Mouse (Mus musculus) kidney, embryonic 14.5 days (tissue): ENCODE measurements around the gene H13. TPM values are rescaled to one million over a fixed set of nuclear protein-coding genes. Genes with fewer than 3 reads are reported as not detected.

Source experiments
- ATAC-seq: fragments of 200-750 bp; cut with Nextera tagmentation; 2 replicates; pipeline ENCODE4 v1.8.0; 2017; ENCODE audit warnings: moderate number of reproducible peaks, mild to moderate bottlenecking, moderate TSS enrichment, moderate library complexity; ENCODE audit not compliant: low FRiP score, low TSS enrichment
- H3K27ac ChIP-seq: fragments of 300-500 bp; sonication (generic); 2 replicates; pipeline ENCODE4 v1.5.1; 2014; ENCODE audit warnings: low read depth, mild to moderate bottlenecking, low read length, moderate library complexity, mixed read lengths
- H3K27me3 ChIP-seq: fragments of 300-500 bp; sonication (generic); 2 replicates; pipeline ENCODE4 v1.6.1; 2014; ENCODE audit warnings: mild to moderate bottlenecking, low read length; ENCODE audit not compliant: control insufficient read depth, insufficient read depth
- H3K36me3 ChIP-seq: fragments of 300-500 bp; sonication (generic); 2 replicates; pipeline ENCODE4 v1.6.1; 2014; ENCODE audit warnings: low read length, mixed read lengths; ENCODE audit not compliant: control insufficient read depth, insufficient read depth
- H3K4me1 ChIP-seq: fragments of 300-500 bp; sonication (generic); 2 replicates; pipeline ENCODE4 v1.6.1; 2014; ENCODE audit warnings: low read length, mixed read lengths; ENCODE audit not compliant: control insufficient read depth, insufficient read depth
- H3K4me2 ChIP-seq: fragments of 300-500 bp; sonication (generic); replicated peaks from 2 replicates; pipeline ENCODE4 v1.6.1; 2014; ENCODE audit warnings: low read depth, mild to moderate bottlenecking, low read length
- H3K4me3 ChIP-seq: fragments of 300-500 bp; sonication (generic); 2 replicates; pipeline ENCODE4 v1.5.1; 2014; ENCODE audit warnings: mild to moderate bottlenecking, low read length
- H3K9ac ChIP-seq: fragments of 300-500 bp; sonication (generic); 2 replicates; pipeline ENCODE4 v1.6.1; 2014; ENCODE audit warnings: low read depth, mild to moderate bottlenecking, low read length, moderate library complexity
- H3K9me3 ChIP-seq: fragments of 300-500 bp; sonication (generic); 2 replicates; pipeline ENCODE4 v1.6.1; 2016; ENCODE audit warnings: low read length; ENCODE audit not compliant: control insufficient read depth
- WGBS: fragments of 180-500 bp; shearing (Covaris S2); extraction: QIAGEN DNeasy Blood & Tissue Kit; methylation state at CpG from one replicate; pipeline ENCODE4 v1.1.7; 2014; 5-methylcytosine and 5-hydroxymethylcytosine counted together
- polyA plus RNA-seq: library from polyadenylated mRNA; unstranded; fragments of >200 nt; fragmentation: Nextera tagmentation; extraction: Ambion mirVana; gene quantifications from 2 replicates; pipeline ENCODE4 v1.2.1, GENCODE M21; 2014

Gene H13
- polyA plus RNA-seq, 1 experiment from 2014 or later, result 147 TPM

GRCm38 (mm10) chr2:152691564-152692217 lies 22.4 kb downstream of the H13 start:
- H3K36me3 ChIP-seq, result peaks cover 71% of the 10 kb centered on the region
- WGBS, result 71% methylated on average over 7 of the region's 7 CpGs
- H3K9ac ChIP-seq, result no peak overlapping the region
- peak overlapping the region; percentile 31; the same call in 1 of the 2 replicates for H3K27ac ChIP-seq
- no peaks in the 10 kb centered on the region for H3K27me3 ChIP-seq
- H3K4me2 ChIP-seq, result no peak overlapping the region
- no peak for ATAC-seq
- H3K4me3 ChIP-seq, result no peak overlapping the region
- no peaks in the 10 kb centered on the region; the same call in 1 of the 2 replicates for H3K9me3 ChIP-seq
- H3K4me1 ChIP-seq, result no peaks in the 10 kb centered on the region

- Histone ChIP-seq H3K4me3 (peak overlapping the region; percentile 7; the same call in 1 of the 2 replicates), H3K27me3 (no peaks in the 10 kb centered on the region), H3K4me2 (peak overlapping the region; percentile 12; the same call in 1 of the 2 replicates), H3K27ac (no peak overlapping the region), H3K4me1 (no peaks in the 10 kb centered on the region), H3K9ac (peak overlapping the region; percentile 24; the same call in 1 of the 2 replicates), H3K36me3 (peaks cover 69% of the 10 kb centered on the region), H3K9me3 (no peaks in the 10 kb centered on the region)
- 21% methylated on average over 9 of the region's 9 CpGs for WGBS
- ATAC-seq, result peak; percentile 37; the same call in 1 of the 2 replicates
Measured at GRCm38 (mm10) chr2:152693233-152693632, 24.0 kb downstream of the H13 start.

- no peaks in the 10 kb centered on the region for H3K4me1 ChIP-seq
- peaks cover 69% of the 10 kb centered on the region for H3K36me3 ChIP-seq
- no peak overlapping the region for H3K27ac ChIP-seq
- H3K4me2 ChIP-seq, result peak overlapping the region; percentile 12; the same call in 1 of the 2 replicates
- H3K27me3 ChIP-seq, result no peaks in the 10 kb centered on the region
- H3K9ac ChIP-seq, result peak overlapping the region; percentile 24
- 0 out of 2 replicates have a peak overlapping the region, but pooled peaks have one; percentile 7 for H3K4me3 ChIP-seq
- no peak for ATAC-seq
- 82% methylated on average over 13 of the region's 13 CpGs for WGBS
- H3K9me3 ChIP-seq, result no peaks in the 10 kb centered on the region
Measured at GRCm38 (mm10) chr2:152693735-152694134, 24.5 kb downstream of the H13 start.

- Histone ChIP-seq H3K4me3 (no peak overlapping the region), H3K27ac (no peak overlapping the region), H3K9me3 (no peaks in the 10 kb centered on the region), H3K4me2 (no peak overlapping the region), H3K36me3 (peaks cover 69% of the 10 kb centered on the region), H3K4me1 (no peaks in the 10 kb centered on the region), H3K27me3 (no peaks in the 10 kb centered on the region), H3K9ac (no peak overlapping the region)
- WGBS, result 59% methylated on average over 7 of the region's 7 CpGs
- ATAC-seq, result no peak
Measured at GRCm38 (mm10) chr2:152694708-152695107, 25.4 kb downstream of the H13 start.

GRCm38 (mm10) chr2:152696016-152696415 lies 26.8 kb downstream of the H13 start:
- H3K9me3 ChIP-seq, result peaks cover 3% of the 10 kb centered on the region; the same call in 1 of the 2 replicates
- H3K4me2 ChIP-seq, result no peak overlapping the region
- no peaks in the 10 kb centered on the region for H3K4me1 ChIP-seq
- H3K4me3 ChIP-seq, result no peak overlapping the region
- peaks cover 69% of the 10 kb centered on the region for H3K36me3 ChIP-seq
- H3K27me3 ChIP-seq, result no peaks in the 10 kb centered on the region
- 64% methylated on average over 10 of the region's 10 CpGs for WGBS
- no peak for ATAC-seq
- H3K27ac ChIP-seq, result no peak overlapping the region
- H3K9ac ChIP-seq, result peak overlapping the region; percentile 44; the same call in 1 of the 2 replicates

GRCm38 (mm10) chr2:152696476-152697164 lies 27.4 kb downstream of the H13 start:
- Histone ChIP-seq H3K9me3 (peaks cover 4% of the 10 kb centered on the region; the same call in 1 of the 2 replicates), H3K36me3 (peaks cover 75% of the 10 kb centered on the region), H3K4me3 (no peak overlapping the region), H3K27me3 (no peaks in the 10 kb centered on the region), H3K27ac (peak overlapping the region; percentile 13; the same call in 1 of the 2 replicates), H3K4me2 (no peak overlapping the region), H3K9ac (peak overlapping the region; percentile 44; the same call in 1 of the 2 replicates), H3K4me1 (no peaks in the 10 kb centered on the region)
- ATAC-seq, result peak; percentile 61
- WGBS, result 42% methylated on average over 20 of the region's 20 CpGs

- WGBS, result 89% methylated on average over 10 of the region's 10 CpGs
- no peak overlapping the region for H3K4me3 ChIP-seq
Measured at GRCm38 (mm10) chr2:152700138-152700537, 30.9 kb downstream of the H13 start.

GRCm38 (mm10) chr2:152700725-152701124 lies 31.5 kb downstream of the H13 start:
- Histone ChIP-seq H3K4me3 (no peak overlapping the region), H3K9me3 (peaks cover 4% of the 10 kb centered on the region; the same call in 1 of the 2 replicates), H3K27me3 (no peaks in the 10 kb centered on the region), H3K27ac (no peak overlapping the region), H3K4me1 (no peaks in the 10 kb centered on the region), H3K36me3 (peaks cover 92% of the 10 kb centered on the region), H3K9ac (no peak overlapping the region), H3K4me2 (no peak overlapping the region)
- no peak for ATAC-seq
- 87% methylated on average over 8 of the region's 8 CpGs for WGBS

More at GRCm38 (mm10) chr2:152700138-152700537, 30.9 kb downstream of the H13 start:
- Histone ChIP-seq H3K4me1 (no peaks in the 10 kb centered on the region), H3K4me2 (no peak overlapping the region), H3K9ac (no peak overlapping the region), H3K27me3 (no peaks in the 10 kb centered on the region), H3K9me3 (peaks cover 4% of the 10 kb centered on the region; the same call in 1 of the 2 replicates), H3K36me3 (peaks cover 95% of the 10 kb centered on the region), H3K27ac (no peak overlapping the region)
- ATAC-seq, result no peak
